Mouse (Mus musculus): ENCODE measurements around the gene Cxcr5. TPM values are rescaled to one million over a fixed set of nuclear protein-coding genes. Genes with fewer than 3 reads are reported as not detected.

The Cxcr5 gene
- total and polyA plus RNA-seq, 2 experiments from 2014 or later, result not detected

GRCm38 (mm10) chr9:44483510-44484044 lies 78.1 kb downstream of the Cxcr5 start:
- no peak for TF ChIP-seq CTCF (IDR thresholded peaks at IDR 0.05)
- WGBS, result 0% methylated on average over 12 of the region's 12 CpGs
- ATAC-seq (ENCODE audit: low FRiP score) (no peak), DNase-seq (ENCODE audit: low spot score) (peak; percentile 86)
- peaks cover 45% of the 10 kb centered on the region for H3K4me1 ChIP-seq (ENCODE audit: insufficient read depth, low read length)
- peak overlapping the region; percentile 98 for H3K4me3 ChIP-seq (ENCODE audit: low read depth, low read length)
- H3K9ac ChIP-seq (replicated peaks; ENCODE audit: low read length, poor library complexity, severe bottlenecking), result peak overlapping the region; percentile 98
- H3K27me3 ChIP-seq (ENCODE audit: insufficient read depth, low read length), result no peaks in the 10 kb centered on the region
- H3K4me2 ChIP-seq (ENCODE audit: low read depth, low read length, poor library complexity, severe bottlenecking), result peak overlapping the region; percentile 99
- H3K36me3 ChIP-seq (ENCODE audit: insufficient read depth, low read length), result no peaks in the 10 kb centered on the region
- H3K9me3 ChIP-seq (ENCODE audit: low read length), result no peaks in the 10 kb centered on the region
- H3K27ac ChIP-seq (ENCODE audit: low read depth, low read length), result peak overlapping the region; percentile 95

- Histone ChIP-seq H3K27ac (ENCODE audit: low read depth, low read length) (peak overlapping the region; percentile 95), H3K4me3 (ENCODE audit: low read depth, low read length) (peak overlapping the region; percentile 98), H3K4me1 (ENCODE audit: insufficient read depth, low read length) (peaks cover 40% of the 10 kb centered on the region), H3K4me2 (ENCODE audit: low read depth, low read length, poor library complexity, severe bottlenecking) (peak overlapping the region; percentile 99), H3K36me3 (ENCODE audit: insufficient read depth, low read length) (no peaks in the 10 kb centered on the region), H3K9me3 (ENCODE audit: low read length) (no peaks in the 10 kb centered on the region), H3K9ac (replicated peaks; ENCODE audit: low read length, poor library complexity, severe bottlenecking) (peak overlapping the region; percentile 98), H3K27me3 (ENCODE audit: insufficient read depth, low read length) (no peaks in the 10 kb centered on the region)
- ATAC-seq (ENCODE audit: low FRiP score) (no peak), DNase-seq (ENCODE audit: low spot score) (no peak)
- no peak for TF ChIP-seq CTCF (IDR thresholded peaks at IDR 0.05)
- WGBS, result 0% methylated on average over 30 of the region's 39 CpGs
Measured at GRCm38 (mm10) chr9:44483041-44483509, 78.6 kb downstream of the Cxcr5 start.

- H3K4me2 ChIP-seq (ENCODE audit: low read depth, low read length, poor library complexity, severe bottlenecking), result peak within 1 kb of the TSS; percentile 99
- no peaks in the 10 kb centered on the region for H3K9me3 ChIP-seq (ENCODE audit: low read length)
- DNase-seq (ENCODE audit: low spot score) (peak; percentile 97), ATAC-seq (ENCODE audit: low FRiP score) (peak; percentile 67)
- peak within 1 kb of the TSS; percentile 95 for H3K27ac ChIP-seq (ENCODE audit: low read depth, low read length)
- H3K27me3 ChIP-seq (ENCODE audit: insufficient read depth, low read length), result no peaks in the 10 kb centered on the region
- H3K36me3 ChIP-seq (ENCODE audit: insufficient read depth, low read length), result no peaks in the 10 kb centered on the region
- peak within 1 kb of the TSS; percentile 98 for H3K4me3 ChIP-seq (ENCODE audit: low read depth, low read length)
- TF ChIP-seq CTCF (IDR thresholded peaks at IDR 0.05), result peak; percentile 81
- peaks cover 38% of the 10 kb centered on the region for H3K4me1 ChIP-seq (ENCODE audit: insufficient read depth, low read length)
- under 1% methylated on average over 27 of the region's 31 CpGs for whole genome bisulfite sequencing
- peak within 1 kb of the TSS; percentile 98 for H3K9ac ChIP-seq (replicated peaks; ENCODE audit: low read length, poor library complexity, severe bottlenecking)
Measured at GRCm38 (mm10) chr9:44482552-44482951, 79.1 kb downstream of the Cxcr5 start, which contains the start of gene Bcl9l. Gene Bcl9l (plus strand): TSS chr9:44482825.

- Histone ChIP-seq H3K9ac (replicated peaks; ENCODE audit: low read length, poor library complexity, severe bottlenecking) (peak overlapping the region; percentile 98), H3K27me3 (ENCODE audit: insufficient read depth, low read length) (no peaks in the 10 kb centered on the region), H3K27ac (ENCODE audit: low read depth, low read length) (peak overlapping the region; percentile 95), H3K36me3 (ENCODE audit: insufficient read depth, low read length) (no peaks in the 10 kb centered on the region), H3K9me3 (ENCODE audit: low read length) (no peaks in the 10 kb centered on the region), H3K4me1 (ENCODE audit: insufficient read depth, low read length) (peaks cover 37% of the 10 kb centered on the region), H3K4me3 (ENCODE audit: low read depth, low read length) (peak overlapping the region; percentile 98), H3K4me2 (ENCODE audit: low read depth, low read length, poor library complexity, severe bottlenecking) (peak overlapping the region; percentile 99)
- 7% methylated on average over 3 of the region's 3 CpGs for WGBS
- no peak for TF ChIP-seq CTCF (IDR thresholded peaks at IDR 0.05)
- DNase-seq (ENCODE audit: low spot score) (no peak), ATAC-seq (ENCODE audit: low FRiP score) (no peak)
Measured at GRCm38 (mm10) chr9:44482112-44482511, 79.6 kb downstream of the Cxcr5 start.

GRCm38 (mm10) chr9:44479628-44480428 lies 81.8 kb downstream of the Cxcr5 start:
- Histone ChIP-seq H3K4me3 (ENCODE audit: low read depth, low read length) (peak overlapping the region; percentile 94), H3K4me1 (ENCODE audit: insufficient read depth, low read length) (peaks cover 14% of the 10 kb centered on the region), H3K27me3 (ENCODE audit: insufficient read depth, low read length) (no peaks in the 10 kb centered on the region), H3K9me3 (ENCODE audit: low read length) (no peaks in the 10 kb centered on the region), H3K27ac (ENCODE audit: low read depth, low read length) (peak overlapping the region; percentile 96), H3K36me3 (ENCODE audit: insufficient read depth, low read length) (no peaks in the 10 kb centered on the region), H3K9ac (replicated peaks; ENCODE audit: low read length, poor library complexity, severe bottlenecking) (peak overlapping the region; percentile 87), H3K4me2 (ENCODE audit: low read depth, low read length, poor library complexity, severe bottlenecking) (peak overlapping the region; percentile 87)
- peak; percentile 94 for DNase-seq (ENCODE audit: low spot score)
- under 1% methylated on average over 26 of the region's 26 CpGs for WGBS
- TF ChIP-seq CTCF (IDR thresholded peaks at IDR 0.05), result peak; percentile 94
- peak; percentile 53 for ATAC-seq (ENCODE audit: low FRiP score)
